Mouse (Mus musculus): ENCODE results near the gene Map6d1.

The Map6d1 gene

DNA sequence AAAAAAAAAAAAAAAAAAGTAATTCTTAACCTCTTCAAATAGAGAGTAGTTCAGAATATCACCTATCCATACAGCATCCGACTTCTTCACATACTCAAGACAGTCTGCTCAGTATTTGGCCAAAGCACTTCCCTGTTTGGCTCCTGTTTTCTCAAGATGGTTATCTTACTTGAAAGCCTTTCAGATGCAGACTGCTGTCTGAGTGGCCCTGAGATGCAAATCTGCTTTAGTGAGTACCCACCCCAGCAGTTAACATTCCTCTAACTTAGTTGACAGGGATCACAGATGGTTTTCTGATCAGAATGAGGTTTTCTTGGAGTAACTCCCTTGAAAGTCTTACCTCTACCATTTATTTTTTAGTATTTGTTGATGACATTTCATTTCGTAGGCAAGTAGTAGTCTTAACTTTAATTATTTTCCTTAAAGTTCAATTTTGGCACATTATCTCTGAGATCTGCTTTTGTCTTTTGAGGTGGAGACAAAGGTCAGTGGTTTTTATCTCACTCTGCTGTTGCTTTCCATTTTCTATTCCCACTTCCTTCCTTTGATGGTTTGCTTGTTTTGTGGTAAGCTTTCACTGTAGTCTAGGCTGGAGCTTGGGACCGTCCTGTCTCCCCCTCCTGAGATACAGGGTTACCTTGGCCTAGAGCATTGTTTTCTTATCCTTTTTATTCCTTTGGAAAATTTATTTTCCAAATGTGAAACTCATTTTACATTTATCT is 49.8 kb downstream of the Map6d1 start:
- in situ Hi-C loops (cut with MboI, MseI): no loop called here

- in situ Hi-C loops (cut with MboI, MseI): loop anchor here in 1 of 2 experiments (10.0 kb wide), 1 partner anchor 461 kb away; no protein-coding TSS in a partner anchor
These were observed 55.8 kb downstream of the Map6d1 start for GRCm38 (mm10) chr16:20185368-20185767.

Data from T-helper 17 cell (primary cell).